Mouse (Mus musculus) embryonic facial prominence, embryonic 15.5 days (tissue): ENCODE measurements around the gene Extl1. TPM values are rescaled to one million over a fixed set of nuclear protein-coding genes. Genes with fewer than 3 reads are reported as not detected.
"Not testable (repeated sequence)": the region's sequence is repeated elsewhere in the genome, so short reads cannot be mapped to it uniquely, and the experiment has no call there.

Experiments
- ATAC-seq: fragments of 200-750 bp; cut with Nextera tagmentation; 2 replicates; pipeline ENCODE4 v1.8.0; 2017; ENCODE audit warnings: low read depth, moderate TSS enrichment; ENCODE audit not compliant: insufficient number of reproducible peaks, low FRiP score, low TSS enrichment
- H3K27ac ChIP-seq: fragments of 300-500 bp; sonication (generic); replicated peaks from 2 replicates; pipeline ENCODE4 v1.5.1; 2015; ENCODE audit warnings: mild to moderate bottlenecking, inconsistent platforms
- H3K27me3 ChIP-seq: fragments of 300-500 bp; sonication (generic); 2 replicates; pipeline ENCODE4 v1.6.1; 2015; ENCODE audit warnings: inconsistent platforms
- H3K36me3 ChIP-seq: fragments of 300-500 bp; sonication (generic); 2 replicates; pipeline ENCODE4 v1.6.1; 2015; ENCODE audit warnings: mild to moderate bottlenecking, inconsistent platforms
- H3K4me1 ChIP-seq: fragments of 300-500 bp; sonication (generic); 2 replicates; pipeline ENCODE4 v1.6.1; 2015; ENCODE audit warnings: inconsistent platforms
- H3K4me2 ChIP-seq: fragments of 300-500 bp; sonication (generic); replicated peaks from 2 replicates; pipeline ENCODE4 v1.6.1; 2015; ENCODE audit warnings: mild to moderate bottlenecking, inconsistent platforms
- H3K4me3 ChIP-seq: fragments of 300-500 bp; sonication (generic); replicated peaks from 2 replicates; pipeline ENCODE4 v1.5.1; 2015; ENCODE audit warnings: mild to moderate bottlenecking, inconsistent platforms
- H3K9ac ChIP-seq: fragments of 300-500 bp; sonication (generic); 2 replicates; pipeline ENCODE4 v1.6.1; 2015; ENCODE audit warnings: inconsistent platforms
- H3K9me3 ChIP-seq: fragments of 300-500 bp; sonication (generic); replicated peaks from 2 replicates; pipeline ENCODE4 v1.6.1; 2016; ENCODE audit warnings: inconsistent platforms
- WGBS: fragments of 180-500 bp; shearing (Covaris S2); methylation state at CpG from one replicate; pipeline ENCODE4 v1.1.7; 2015; 5-methylcytosine and 5-hydroxymethylcytosine counted together
- polyA plus RNA-seq: library from polyadenylated mRNA; unstranded; fragments of >200 nt; fragmentation: Nextera tagmentation; extraction: Ambion mirVana; gene quantifications from 2 replicates; pipeline ENCODE4 v1.2.1, GENCODE M21; 2015

Extl1 gene
- polyA plus RNA-seq: 4.1 and 4.5 TPM in 2 replicates

- H3K9me3 ChIP-seq, H3K27ac ChIP-seq, ATAC-seq, H3K4me3 ChIP-seq, H3K27me3 ChIP-seq, H3K36me3 ChIP-seq, H3K9ac ChIP-seq, H3K4me1 ChIP-seq, H3K4me2 ChIP-seq: not testable (repeated sequence)
- WGBS: 96% methylated on average over 2 of the region's 6 CpGs
Observed at GRCm38 (mm10) chr4:134383750-134384149, at the start of gene Extl1. TSS of gene Extl1 (minus strand) at chr4:134383850.

DNA sequence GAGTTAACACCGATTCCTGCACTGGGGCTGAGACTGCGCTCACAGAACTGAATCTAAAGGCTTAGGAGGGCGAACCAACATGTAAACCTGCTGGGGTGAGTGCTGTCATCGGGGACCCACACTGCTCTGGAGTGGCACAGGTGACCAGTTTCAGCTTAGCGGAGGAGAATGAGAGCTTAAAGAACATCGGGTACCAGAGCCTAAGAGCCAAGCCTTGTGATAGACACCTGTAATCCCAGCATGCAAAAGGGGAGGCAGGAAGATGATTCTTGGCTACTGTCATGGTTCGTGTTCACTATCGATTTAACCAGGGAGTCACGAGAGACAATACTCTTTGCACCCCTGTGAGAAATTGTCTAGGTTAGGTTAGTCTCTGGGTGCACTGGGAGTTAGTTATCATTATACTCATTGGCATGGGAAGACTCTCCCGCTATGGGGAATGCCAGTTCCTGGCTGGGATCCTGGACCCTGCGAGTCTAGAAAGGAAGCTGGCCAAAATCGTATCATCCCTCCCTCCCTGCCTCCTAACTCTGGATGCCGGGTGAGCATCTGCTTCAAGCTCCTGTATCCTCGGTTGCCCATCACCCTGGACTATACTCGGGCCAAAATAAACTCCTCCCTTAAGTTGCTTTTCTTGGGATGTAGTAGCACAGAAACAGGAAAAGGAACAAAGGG, 49.2 kb upstream of the Extl1 start:
- Histone ChIP-seq H3K9me3 (no peaks in the 10 kb centered on the region), H3K4me2 (no peak overlapping the region), H3K27me3 (no peaks in the 10 kb centered on the region), H3K4me3 (no peak overlapping the region), H3K9ac (no peak overlapping the region), H3K36me3 (no peaks in the 10 kb centered on the region), H3K4me1 (peaks cover 15% of the 10 kb centered on the region), H3K27ac (no peak overlapping the region)
- ATAC-seq: no peak
- WGBS: 81% methylated on average over 15 of the region's 15 CpGs

- no peaks in the 10 kb centered on the region for H3K9me3 ChIP-seq
- WGBS: 17% methylated on average over 23 of the region's 23 CpGs
- H3K27ac ChIP-seq: peak overlapping the region; percentile 86
- H3K4me1 ChIP-seq: peaks cover 15% of the 10 kb centered on the region
- no peak overlapping the region for H3K9ac ChIP-seq
- H3K4me3 ChIP-seq: peak overlapping the region; percentile 8; the same call in 1 of the 2 replicates
- peak overlapping the region; percentile 36 for H3K4me2 ChIP-seq
- peaks cover 8% of the 10 kb centered on the region; the same call in 1 of the 2 replicates for H3K36me3 ChIP-seq
- no peaks in the 10 kb centered on the region for H3K27me3 ChIP-seq
- ATAC-seq: peak; percentile 61
Observed at GRCm38 (mm10) chr4:134430381-134431004, 46.8 kb upstream of the Extl1 start.

- H3K4me2 ChIP-seq: no peak overlapping the region
- H3K9ac ChIP-seq: no peak overlapping the region
- no peak overlapping the region for H3K4me3 ChIP-seq
- H3K4me1 ChIP-seq: peaks cover 5% of the 10 kb centered on the region
- H3K9me3 ChIP-seq: no peaks in the 10 kb centered on the region
- WGBS: 67% methylated on average over 7 of the region's 7 CpGs
- H3K36me3 ChIP-seq: peaks cover 37% of the 10 kb centered on the region; the same call in 1 of the 2 replicates
- H3K27ac ChIP-seq: no peak overlapping the region
- no peak for ATAC-seq
- H3K27me3 ChIP-seq: no peaks in the 10 kb centered on the region
Observed at GRCm38 (mm10) chr4:134425088-134425487, 41.4 kb upstream of the Extl1 start.

GRCm38 (mm10) chr4:134423949-134424348, 40.3 kb upstream of the Extl1 start:
- WGBS: 88% methylated on average over 7 of the region's 7 CpGs
- no peak overlapping the region for H3K4me2 ChIP-seq
- H3K27ac ChIP-seq: no peak overlapping the region
- H3K9me3 ChIP-seq: no peaks in the 10 kb centered on the region
- no peaks in the 10 kb centered on the region for H3K4me1 ChIP-seq
- no peaks in the 10 kb centered on the region for H3K27me3 ChIP-seq
- no peak overlapping the region for H3K4me3 ChIP-seq
- no peak for ATAC-seq
- H3K9ac ChIP-seq: no peak overlapping the region
- peaks cover 43% of the 10 kb centered on the region; the same call in 1 of the 2 replicates for H3K36me3 ChIP-seq

- WGBS: 54% methylated on average over 11 of the region's 11 CpGs
- ATAC-seq: no peak
- H3K36me3 ChIP-seq: peaks cover 57% of the 10 kb centered on the region
- no peaks in the 10 kb centered on the region for H3K27me3 ChIP-seq
- no peak overlapping the region for H3K9ac ChIP-seq
- no peak overlapping the region for H3K27ac ChIP-seq
- no peaks in the 10 kb centered on the region for H3K9me3 ChIP-seq
- H3K4me3 ChIP-seq: no peak overlapping the region
- no peak overlapping the region for H3K4me2 ChIP-seq
- no peaks in the 10 kb centered on the region for H3K4me1 ChIP-seq
Observed at GRCm38 (mm10) chr4:134421971-134422370, 38.3 kb upstream of the Extl1 start.

DNA sequence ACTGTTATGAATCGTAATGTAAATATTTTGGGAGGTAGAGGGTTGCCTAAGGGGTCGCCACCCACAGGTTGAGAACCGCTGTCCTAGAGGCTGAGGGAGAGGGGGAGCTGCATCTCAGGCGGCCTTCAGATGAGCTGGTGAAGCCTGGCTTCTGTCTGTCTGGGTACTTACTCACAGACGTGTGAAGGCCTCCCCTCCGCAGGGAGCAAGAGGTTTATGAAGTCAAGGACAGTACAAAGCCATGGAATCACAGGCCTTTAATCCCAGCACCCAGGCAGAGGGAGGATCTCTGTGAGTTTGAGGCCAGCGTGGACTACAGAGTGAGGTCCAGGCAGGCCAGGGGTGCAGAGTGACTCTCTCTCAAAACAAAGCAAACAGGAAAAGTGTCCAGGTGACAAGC, 33.5 kb upstream of the Extl1 start:
- Histone ChIP-seq H3K4me3 (no peak overlapping the region), H3K27me3 (no peaks in the 10 kb centered on the region), H3K4me2 (no peak overlapping the region), H3K9me3 (no peaks in the 10 kb centered on the region), H3K36me3 (peaks cover 56% of the 10 kb centered on the region), H3K9ac (no peak overlapping the region), H3K27ac (no peak overlapping the region), H3K4me1 (0 out of 2 replicates have a peak, but pooled peaks cover 4% of the 10 kb centered on the region)
- ATAC-seq: no peak
- 65% methylated on average over 7 of the region's 7 CpGs for WGBS

DNA sequence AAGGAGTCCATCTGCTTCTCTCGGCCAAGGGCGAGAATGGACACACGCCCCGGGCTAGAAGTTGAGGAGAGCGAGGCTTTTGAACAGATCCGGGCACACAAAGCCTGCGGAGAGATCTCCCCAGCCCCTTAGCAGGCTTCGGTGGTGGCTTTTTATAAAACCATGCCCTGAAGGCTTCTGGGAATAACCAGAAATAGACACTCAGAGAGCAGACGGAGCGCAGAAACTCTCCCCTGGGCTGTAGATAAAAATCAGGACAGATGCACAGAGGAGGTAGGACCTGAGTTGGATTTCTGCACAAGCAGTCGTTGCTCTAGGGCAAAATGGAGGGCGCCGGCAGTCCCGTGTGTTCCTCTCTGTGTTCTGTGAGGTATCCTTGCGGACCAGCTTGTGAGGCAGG, 33.0 kb upstream of the Extl1 start:
- Histone ChIP-seq H3K9ac (no peak overlapping the region), H3K27ac (no peak overlapping the region), H3K36me3 (peaks cover 57% of the 10 kb centered on the region), H3K27me3 (no peaks in the 10 kb centered on the region), H3K4me2 (no peak overlapping the region), H3K4me3 (no peak overlapping the region), H3K4me1 (0 out of 2 replicates have a peak, but pooled peaks cover 4% of the 10 kb centered on the region), H3K9me3 (no peaks in the 10 kb centered on the region)
- no peak for ATAC-seq
- 43% methylated on average over 15 of the region's 15 CpGs for WGBS

- no peak for ATAC-seq
- Histone ChIP-seq H3K4me3 (no peak overlapping the region), H3K4me2 (no peak overlapping the region), H3K9ac (no peak overlapping the region), H3K9me3 (no peaks in the 10 kb centered on the region), H3K4me1 (0 out of 2 replicates have a peak, but pooled peaks cover 4% of the 10 kb centered on the region), H3K36me3 (peaks cover 57% of the 10 kb centered on the region), H3K27me3 (no peaks in the 10 kb centered on the region), H3K27ac (no peak overlapping the region)
- 66% methylated on average over 17 of the region's 17 CpGs for WGBS
Observed at GRCm38 (mm10) chr4:134416177-134416576, 32.5 kb upstream of the Extl1 start.

GRCm38 (mm10) chr4:134409286-134409685, 25.6 kb upstream of the Extl1 start:
- no peaks in the 10 kb centered on the region for H3K9me3 ChIP-seq
- H3K4me1 ChIP-seq: no peaks in the 10 kb centered on the region
- peaks cover 33% of the 10 kb centered on the region for H3K36me3 ChIP-seq
- H3K9ac ChIP-seq: no peak overlapping the region
- no peak overlapping the region for H3K27ac ChIP-seq
- no peak for ATAC-seq
- no peaks in the 10 kb centered on the region for H3K27me3 ChIP-seq
- no peak overlapping the region for H3K4me3 ChIP-seq
- no peak overlapping the region for H3K4me2 ChIP-seq
- 72% methylated on average over 5 of the region's 5 CpGs for WGBS

DNA sequence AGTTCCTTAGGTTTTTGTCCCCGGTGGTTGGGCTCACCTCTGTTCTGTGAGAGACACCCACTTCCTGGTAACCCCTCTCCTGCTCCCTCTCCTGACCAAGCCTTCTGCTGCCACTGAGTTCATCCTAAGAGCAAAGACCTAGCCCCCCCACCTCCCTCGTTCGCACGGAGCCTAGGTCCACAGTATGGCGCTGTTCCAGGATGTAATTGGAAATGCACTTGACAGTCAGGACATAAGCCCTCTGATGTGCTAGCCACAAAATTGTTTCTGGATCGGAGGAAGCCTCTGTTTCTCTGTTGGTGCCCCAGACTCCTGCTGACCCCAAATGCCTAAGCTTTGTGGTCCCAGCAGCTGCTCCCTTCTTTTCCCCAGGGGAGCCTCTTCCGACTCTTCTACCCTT, 20.1 kb upstream of the Extl1 start:
- Histone ChIP-seq H3K9ac (no peak overlapping the region), H3K4me2 (no peak overlapping the region), H3K36me3 (0 out of 2 replicates have a peak, but pooled peaks cover 4% of the 10 kb centered on the region), H3K4me3 (no peak overlapping the region), H3K4me1 (peaks cover 26% of the 10 kb centered on the region), H3K9me3 (no peaks in the 10 kb centered on the region), H3K27me3 (no peaks in the 10 kb centered on the region), H3K27ac (no peak overlapping the region)
- no peak for ATAC-seq
- WGBS: 61% methylated on average over 7 of the region's 7 CpGs
